Mouse (Mus musculus) activated CD4-positive, CD25-positive, alpha-beta regulatory T cell, adult 9 weeks (primary cell): ENCODE measurements around the gene Gdf15. TPM values are rescaled to one million over a fixed set of nuclear protein-coding genes. Genes with fewer than 3 reads are reported as not detected.

ENCODE experiments used
- polyA plus RNA-seq: library from polyadenylated mRNA; unstranded; fragments of 100-300 nt; shearing (Covaris generic); gene quantifications from one replicate; pipeline ENCODE4 v1.2.1, GENCODE M21; 2017

Gene Gdf15
- not detected for polyA plus RNA-seq

GRCm38 (mm10) chr8:70632346-70632892, at the start of gene Gdf15:
Gene Gdf15 (minus strand): TSS chr8:70632456.

GRCm38 (mm10) chr8:70673079-70673856, 41.0 kb upstream of the Gdf15 start, which contains the start of gene Lsm4:
Gene Lsm4 (plus strand): TSS chr8:70673248.

GRCm38 (mm10) chr8:70660273-70660725, 28.0 kb upstream of the Gdf15 start, which contains the start of gene Pgpep1:
Gene Pgpep1 (minus strand): TSS chr8:70660388.

GRCm38 (mm10) chr8:70615894-70616293, 16.4 kb downstream of the Gdf15 start, which contains the start of gene Lrrc25:
Gene Lrrc25 (plus strand): TSS chr8:70616155.

GRCm38 (mm10) chr8:70608749-70609367, 23.4 kb downstream of the Gdf15 start, which contains the start of gene Ssbp4:
Gene Ssbp4 (minus strand): TSS chr8:70608872.

GRCm38 (mm10) chr8:70593961-70594609, 38.2 kb downstream of the Gdf15 start, which contains the start of gene Isyna1:
Gene Isyna1 (plus strand): TSS chr8:70594373.

Other genes starting within 250 kb of the Gdf15 start
- 14.5 TPM for gene Crtc1, start 192.9 kb downstream of the Gdf15 start, polyA plus RNA-seq
- 15.2 TPM for gene Klhl26, start 155.5 kb downstream of the Gdf15 start, polyA plus RNA-seq
- not detected for gene Tmem59l, start 145.1 kb downstream of the Gdf15 start, polyA plus RNA-seq
- gene Crlf1, start 139.3 kb downstream of the Gdf15 start, polyA plus RNA-seq: not detected
- 105 TPM for gene Rex1bd, start 125.7 kb downstream of the Gdf15 start, polyA plus RNA-seq
- 1,261 TPM for gene Uba52, start 121.7 kb downstream of the Gdf15 start, polyA plus RNA-seq
- 429 TPM for gene Fkbp8, start 104.7 kb downstream of the Gdf15 start, polyA plus RNA-seq
- 94.0 TPM for gene Kxd1, start 104.5 kb downstream of the Gdf15 start, polyA plus RNA-seq
- 41.2 TPM for gene Ell, start 93.0 kb downstream of the Gdf15 start, polyA plus RNA-seq
- gene Isyna1, start 38.1 kb downstream of the Gdf15 start, polyA plus RNA-seq: 71.1 TPM
- gene Ssbp4, start 23.6 kb downstream of the Gdf15 start, polyA plus RNA-seq: 17.3 TPM
- gene Lrrc25, start 16.3 kb downstream of the Gdf15 start, polyA plus RNA-seq: 0.33 TPM
- gene Pgpep1, start 27.9 kb upstream of the Gdf15 start, polyA plus RNA-seq: 8.9 TPM
- 297 TPM for gene Lsm4, start 40.8 kb upstream of the Gdf15 start, polyA plus RNA-seq
- gene Jund, start 66.5 kb upstream of the Gdf15 start, polyA plus RNA-seq: 18.4 TPM
- gene Iqcn, start 71.0 kb upstream of the Gdf15 start, polyA plus RNA-seq: 0.13 TPM
- not detected for gene Gm3336, start 86.1 kb upstream of the Gdf15 start, polyA plus RNA-seq
- gene Pde4c, start 91.3 kb upstream of the Gdf15 start, polyA plus RNA-seq: 0.61 TPM
- 11.2 TPM for gene Rab3a, start 122.2 kb upstream of the Gdf15 start, polyA plus RNA-seq
- gene Mpv17l2, start 128.5 kb upstream of the Gdf15 start, polyA plus RNA-seq: 14.6 TPM
- gene Pik3r2, start 144.3 kb upstream of the Gdf15 start, polyA plus RNA-seq: 19.7 TPM
- gene Mast3, start 172.6 kb upstream of the Gdf15 start, polyA plus RNA-seq: 74.1 TPM
- 82.1 TPM for gene Il12rb1, start 176.0 kb upstream of the Gdf15 start, polyA plus RNA-seq
- 4.3 TPM for gene Arrdc2, start 207.3 kb upstream of the Gdf15 start, polyA plus RNA-seq
- gene Kcnn1, start 230.8 kb upstream of the Gdf15 start, polyA plus RNA-seq: not detected
- gene Ccdc124, start 241.5 kb upstream of the Gdf15 start, polyA plus RNA-seq: 81.6 TPM